Mouse (Mus musculus) myocyte (in vitro differentiated cells): ENCODE measurements at regions not wholly inside any gene's neighbourhood (a gene's known extent, or its start where the extent isn't known, plus 50 kb on each side); places are given as distances from the start of the nearest gene placed in this dataset.

Source experiments
- H3K27me3 ChIP-seq: one replicate; pipeline ENCODE4 v1.6.1; 2011; ENCODE audit not compliant: control insufficient read depth, insufficient read depth, insufficient read length
- H3K36me3 ChIP-seq: one replicate; pipeline ENCODE4 v1.6.1; 2011; ENCODE audit not compliant: control insufficient read depth, insufficient read depth
- H3K4me2 ChIP-seq: one replicate; pipeline ENCODE4 v1.6.1; 2011; ENCODE audit warnings: low read depth, control low read depth
- H3K4me3 ChIP-seq: one replicate; pipeline ENCODE4 v1.5.1; 2011; ENCODE audit warnings: mild to moderate bottlenecking, control low read depth, moderate library complexity
- H3K79me2 ChIP-seq: one replicate; pipeline ENCODE4 v1.6.1; 2011; ENCODE audit not compliant: control insufficient read depth, insufficient read depth
- H3ac ChIP-seq: one replicate; pipeline ENCODE4 v1.6.1; 2011; ENCODE audit not compliant: control insufficient read depth, insufficient read length
- CEBPB ChIP-seq: IDR thresholded peaks from 2 replicates; pipeline ENCODE4 v1.6.1; 2011; ENCODE audit warnings: mild to moderate bottlenecking, moderate library complexity; ENCODE audit not compliant: poor library complexity, insufficient read depth, severe bottlenecking
- E2F4 ChIP-seq: IDR thresholded peaks from one replicate; pipeline ENCODE4 v1.6.1; 2011; ENCODE audit warnings: mild to moderate bottlenecking, control low read depth, moderate library complexity; ENCODE audit not compliant: insufficient read depth
- MAX ChIP-seq: IDR thresholded peaks from one replicate; pipeline ENCODE4 v1.6.1; 2011; ENCODE audit warnings: low read depth, mild to moderate bottlenecking, control low read depth
- MYOD1 ChIP-seq, 3 experiments: IDR thresholded peaks; one replicate each; pipeline ENCODE4 v1.6.1; 2011; ENCODE audit warnings: control low read depth in 2 of 3, low read depth in 2 of 3, mild to moderate bottlenecking in 2 of 3, moderate library complexity in 1 of 3; ENCODE audit not compliant: insufficient read length in 2 of 3, control insufficient read depth in 1 of 3
- MYOG ChIP-seq, 3 experiments: IDR thresholded peaks; one replicate each; pipeline ENCODE4 v1.6.1; 2011; ENCODE audit warnings: control low read depth in 2 of 3, low read depth in 2 of 3, mild to moderate bottlenecking in 2 of 3; ENCODE audit not compliant: insufficient read length in 2 of 3, control insufficient read depth in 1 of 3, insufficient read depth in 1 of 3
- POLR2A ChIP-seq: IDR thresholded peaks from one replicate; pipeline ENCODE4 v1.6.1; 2011; ENCODE audit warnings: low read depth, mild to moderate bottlenecking, control low read depth, moderate library complexity; ENCODE audit not compliant: insufficient read length
- POLR2AphosphoS2 ChIP-seq: IDR thresholded peaks from one replicate; pipeline ENCODE4 v1.6.1; 2011; ENCODE audit warnings: low read depth, control low read depth; ENCODE audit not compliant: insufficient read length
- REST ChIP-seq: IDR thresholded peaks from one replicate; pipeline ENCODE4 v1.6.1; 2011; ENCODE audit warnings: mild to moderate bottlenecking, control low read depth, moderate library complexity; ENCODE audit not compliant: insufficient read depth, insufficient read length
- SRF ChIP-seq: IDR thresholded peaks from one replicate; pipeline ENCODE4 v1.6.1; 2011; ENCODE audit warnings: low read depth; ENCODE audit not compliant: control insufficient read depth, insufficient read length
- TCF12 ChIP-seq: IDR thresholded peaks from one replicate; pipeline ENCODE4 v1.6.1; 2011; ENCODE audit warnings: mild to moderate bottlenecking, control low read depth; ENCODE audit not compliant: poor library complexity, insufficient read depth, severe bottlenecking
- TCF3 ChIP-seq: IDR thresholded peaks from one replicate; pipeline ENCODE4 v1.6.1; 2011; ENCODE audit warnings: low read depth, control low read depth; ENCODE audit not compliant: insufficient read length
- USF1 ChIP-seq: IDR thresholded peaks from one replicate; pipeline ENCODE4 v1.6.1; 2011; ENCODE audit warnings: low read depth, mild to moderate bottlenecking, control low read depth, moderate library complexity

GRCm38 (mm10) chr11:6785471-6785870 lies 52.0 kb downstream of the Gm11983 start:
- H3K4me2 ChIP-seq: no peak overlapping the region
- no peaks in the 10 kb centered on the region for H3K36me3 ChIP-seq
- H3K79me2 ChIP-seq: no peaks in the 10 kb centered on the region
- H3ac ChIP-seq: no peak overlapping the region
- no peaks in the 10 kb centered on the region for H3K27me3 ChIP-seq
- H3K4me3 ChIP-seq: no peak overlapping the region
- TF ChIP-seq TCF12: no peak

GRCm38 (mm10) chr11:6782826-6783225 lies 54.6 kb downstream of the Gm11983 start:
- H3K4me3 ChIP-seq: no peak overlapping the region
- no peak for TF ChIP-seq SRF
- no peak for TF ChIP-seq MYOD1 (IDR thresholded peaks at IDR 0.05; ENCODE audit: control insufficient read depth in 1 of 3, insufficient read length in 2 of 3, low read depth in 2 of 3)
- no peak for TF ChIP-seq MYOG (IDR thresholded peaks at IDR 0.05; ENCODE audit: control insufficient read depth in 1 of 3, insufficient read depth in 1 of 3, insufficient read length in 2 of 3, low read depth in 2 of 3)
- no peak for TF ChIP-seq POLR2A
- no peak for TF ChIP-seq CEBPB
- no peak for TF ChIP-seq TCF12
- TF ChIP-seq TCF3: no peak
- no peak for TF ChIP-seq E2F4
- no peak for TF ChIP-seq POLR2AphosphoS2
- TF ChIP-seq REST: no peak
- TF ChIP-seq USF1: no peak
- TF ChIP-seq MAX: no peak
- H3K36me3 ChIP-seq: no peaks in the 10 kb centered on the region
- H3ac ChIP-seq: no peak overlapping the region
- H3K4me2 ChIP-seq: no peak overlapping the region
- no peaks in the 10 kb centered on the region for H3K79me2 ChIP-seq
- no peaks in the 10 kb centered on the region for H3K27me3 ChIP-seq

DNA sequence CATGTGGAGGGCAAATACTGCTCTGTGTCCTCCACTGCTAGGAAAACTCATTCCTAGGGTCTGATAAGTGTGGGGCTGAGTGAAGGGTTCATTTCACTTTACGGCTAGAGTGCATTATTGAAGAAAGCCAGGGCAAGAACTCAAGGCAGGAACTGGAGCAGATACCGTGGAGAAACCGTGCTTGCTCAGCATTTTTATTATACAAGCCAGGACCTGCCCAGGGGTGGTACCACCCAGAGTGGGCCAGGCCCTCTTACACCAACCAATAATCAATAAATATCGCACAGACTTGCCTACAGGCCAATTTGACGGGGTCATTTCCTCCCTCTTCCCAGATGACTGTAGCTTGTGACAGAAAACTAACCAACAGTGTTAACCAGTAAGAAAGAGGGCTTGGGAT lies 57.7 kb downstream of the Gm11983 start:
- no peaks in the 10 kb centered on the region for H3K27me3 ChIP-seq
- H3K4me3 ChIP-seq: no peak overlapping the region
- no peak overlapping the region for H3ac ChIP-seq
- no peak for TF ChIP-seq MAX
- TF ChIP-seq E2F4: no peak
- no peak for TF ChIP-seq REST
- TF ChIP-seq POLR2AphosphoS2: no peak
- no peak for TF ChIP-seq TCF3
- no peak for TF ChIP-seq MYOD1 (IDR thresholded peaks at IDR 0.05; ENCODE audit: control insufficient read depth in 1 of 3, insufficient read length in 2 of 3, low read depth in 2 of 3)
- H3K79me2 ChIP-seq: no peaks in the 10 kb centered on the region
- no peak overlapping the region for H3K4me2 ChIP-seq
- H3K36me3 ChIP-seq: no peaks in the 10 kb centered on the region

- H3K79me2 ChIP-seq: no peaks in the 10 kb centered on the region
- no peaks in the 10 kb centered on the region for H3K27me3 ChIP-seq
- no peak for TF ChIP-seq USF1
- TF ChIP-seq MYOG (IDR thresholded peaks at IDR 0.05; ENCODE audit: control insufficient read depth in 1 of 3, insufficient read depth in 1 of 3, insufficient read length in 2 of 3, low read depth in 2 of 3): no peak
- no peak for TF ChIP-seq REST
- no peak for TF ChIP-seq MAX
- no peak for TF ChIP-seq TCF12
- no peak for TF ChIP-seq POLR2A
- no peak for TF ChIP-seq CEBPB
- no peak for TF ChIP-seq SRF
- no peak for TF ChIP-seq TCF3
- TF ChIP-seq E2F4: no peak
- TF ChIP-seq POLR2AphosphoS2: no peak
- no peak for TF ChIP-seq MYOD1 (IDR thresholded peaks at IDR 0.05; ENCODE audit: control insufficient read depth in 1 of 3, insufficient read length in 2 of 3, low read depth in 2 of 3)
- no peak overlapping the region for H3ac ChIP-seq
- no peak overlapping the region for H3K4me2 ChIP-seq
- H3K4me3 ChIP-seq: no peak overlapping the region
- H3K36me3 ChIP-seq: no peaks in the 10 kb centered on the region
These were observed 58.7 kb downstream of the Gm11983 start for GRCm38 (mm10) chr11:6778596-6779360.

- TF ChIP-seq TCF3 (no peak), REST (no peak), MYOD1 (IDR thresholded peaks at IDR 0.05; ENCODE audit: control insufficient read depth in 1 of 3, insufficient read length in 2 of 3, low read depth in 2 of 3) (no peak), POLR2AphosphoS2 (no peak), CEBPB (no peak), USF1 (no peak), TCF12 (no peak), POLR2A (no peak), E2F4 (no peak)
- no peaks in the 10 kb centered on the region for H3K79me2 ChIP-seq
These were observed 59.9 kb downstream of the Gm11983 start for GRCm38 (mm10) chr11:6777566-6777965.

More at GRCm38 (mm10) chr11:6777566-6777965, 59.9 kb downstream of the Gm11983 start:
- Histone ChIP-seq H3ac (no peak overlapping the region), H3K36me3 (no peaks in the 10 kb centered on the region), H3K27me3 (no peaks in the 10 kb centered on the region), H3K4me3 (no peak overlapping the region), H3K4me2 (no peak overlapping the region)
